Mouse (Mus musculus) midbrain, embryonic 14.5 days (tissue): ENCODE data around the gene Rhoc. TPM values are rescaled to one million over a fixed set of nuclear protein-coding genes. Genes with fewer than 3 reads are reported as not detected.

ENCODE experiments used
- polyA plus RNA-seq: library from polyadenylated mRNA; unstranded; fragments of >200 nt; fragmentation: Nextera tagmentation; extraction: Ambion mirVana; gene quantifications from 2 replicates; pipeline ENCODE4 v1.2.1, GENCODE M21; 2014

The Rhoc gene
- polyA plus RNA-seq, 1 experiment from 2014 or later = 40.2 TPM

Other genes starting within 250 kb of the Rhoc start
- gene Slc16a1, start 149.7 kb upstream of the Rhoc start, polyA plus RNA-seq = 7.4 and 8.9 TPM in 2 replicates
- gene Ppm1j, start 7.3 kb upstream of the Rhoc start, polyA plus RNA-seq = 0.50 and 0.68 TPM in 2 replicates
- 0.05 TPM in 1 of 2 replicates, not detected in the other for gene Fam19a3, start 6.5 kb upstream of the Rhoc start, polyA plus RNA-seq
- gene Mov10, start 30.2 kb downstream of the Rhoc start, polyA plus RNA-seq = 3.6 and 6.6 TPM in 2 replicates
- gene St7l, start 75.6 kb downstream of the Rhoc start, polyA plus RNA-seq = 34.4 and 40.1 TPM in 2 replicates
- gene Capza1, start 76.1 kb downstream of the Rhoc start, polyA plus RNA-seq = 144 and 213 TPM in 2 replicates
- gene Wnt2b, start 173.5 kb downstream of the Rhoc start, polyA plus RNA-seq = 0.65 and 0.93 TPM in 2 replicates